Mouse (Mus musculus) spleen, adult 18-20 months (tissue): Measurements from ENCODE around the gene Tubgcp3.
"Not testable (repeated sequence)": the region's sequence is repeated elsewhere in the genome, so short reads cannot be mapped to it uniquely, and the experiment has no call there.

Source experiments
- DNase-seq, 2 experiments: peaks; one replicate each; pipeline ENCODE4 v3.0.0; 2022; ENCODE audit warnings: mixed read lengths in 2 of 2

Gene Tubgcp3

GRCm38 (mm10) chr8:12672056-12672881 is at the start of gene Tubgcp3:
Tubgcp3 (minus strand) TSS chr8:12672248.
- peak; percentile 68 to 87 for DNase-seq

GRCm38 (mm10) chr8:12719091-12719490 is 47.0 kb upstream of the Tubgcp3 start:
- DNase-seq: no peak

- DNase-seq: no peak
Measured at GRCm38 (mm10) chr8:12715861-12716585, 44.0 kb upstream of the Tubgcp3 start.

DNA sequence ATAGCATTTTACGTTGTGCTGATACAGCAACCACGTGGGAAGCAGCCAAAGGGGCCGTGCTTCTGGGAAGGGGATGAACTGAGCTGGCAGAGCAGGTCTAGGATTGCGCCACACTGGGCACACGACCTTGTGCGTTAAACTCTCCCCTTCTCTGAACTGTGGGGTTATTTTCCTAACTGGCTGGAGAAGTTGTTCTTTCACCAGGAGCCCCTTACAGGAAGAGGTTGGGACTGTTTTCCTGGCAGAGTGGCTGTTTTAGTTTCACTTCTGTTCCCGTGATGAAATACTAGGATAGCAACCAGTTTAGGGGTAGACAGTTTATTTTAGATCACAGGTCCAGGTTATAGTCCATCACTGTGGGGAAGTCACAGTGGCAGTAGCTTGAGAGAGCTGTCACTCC is 39.6 kb upstream of the Tubgcp3 start:
- no peak for DNase-seq

DNA sequence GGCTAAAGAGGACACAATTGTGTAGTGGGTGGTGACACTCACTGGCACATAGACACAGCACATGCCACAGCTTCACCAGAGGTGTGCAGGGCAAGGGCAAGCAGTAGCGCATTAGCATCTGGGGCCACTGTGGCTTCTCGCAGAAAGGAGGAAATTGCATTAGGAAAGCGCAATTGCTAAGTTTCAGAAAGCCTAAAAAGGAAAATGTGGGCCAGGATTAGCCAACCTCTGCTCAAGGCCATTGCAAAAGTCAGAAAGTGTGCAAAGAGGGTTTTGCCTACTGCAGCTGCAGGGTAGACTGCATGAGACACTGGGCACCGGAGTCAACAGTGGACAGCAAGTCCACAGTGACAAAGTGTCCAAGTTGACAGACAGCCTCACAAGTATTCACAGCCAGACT is 31.5 kb upstream of the Tubgcp3 start:
- no peak for DNase-seq

GRCm38 (mm10) chr8:12702290-12702689 is 30.2 kb upstream of the Tubgcp3 start:
- no peak for DNase-seq

- DNase-seq: no peak
Measured at GRCm38 (mm10) chr8:12698660-12699277, 26.7 kb upstream of the Tubgcp3 start.

DNA sequence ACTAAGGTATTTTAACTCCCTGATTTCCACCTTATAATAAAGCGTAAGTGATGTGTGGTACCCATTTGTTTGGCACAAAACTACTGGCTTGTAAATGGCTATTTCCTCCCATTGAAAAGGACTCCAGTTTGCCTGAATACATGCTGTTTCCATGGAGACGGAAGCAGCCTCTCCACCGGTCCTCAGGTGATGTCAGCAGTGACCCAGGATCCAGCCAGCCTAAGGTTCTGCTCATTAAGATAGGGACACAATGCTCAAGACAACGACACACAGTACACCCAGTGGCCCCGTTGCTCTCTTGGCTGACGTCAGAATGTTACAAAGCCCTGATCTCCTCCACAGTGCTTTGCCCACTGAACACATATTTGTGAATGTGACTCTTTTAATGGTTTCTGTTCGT is 16.8 kb upstream of the Tubgcp3 start:
- DNase-seq: no peak

DNA sequence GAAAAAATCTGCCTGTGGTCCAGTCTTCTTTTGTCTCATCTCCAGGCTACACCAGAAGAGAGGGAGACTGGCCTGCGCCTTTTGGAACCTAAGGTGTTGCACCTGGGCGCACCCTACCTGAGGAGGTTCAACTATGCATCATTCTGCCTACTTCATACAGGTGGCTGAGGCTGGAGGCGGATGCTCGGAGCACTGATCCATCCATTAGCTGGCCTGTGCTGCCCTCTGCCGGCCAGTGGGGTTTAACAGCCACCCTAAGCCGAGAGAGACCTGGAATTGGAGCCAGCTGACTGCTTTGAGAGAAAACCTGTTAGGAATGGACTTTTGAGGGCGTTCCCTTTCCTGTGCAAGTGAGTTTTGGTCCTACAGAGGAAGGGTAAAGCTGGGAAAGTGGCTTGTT is 5.5 kb upstream of the Tubgcp3 start:
- peak; percentile 57 to 84 for DNase-seq

GRCm38 (mm10) chr8:12671473-12672055 is 484 bp downstream of the Tubgcp3 start:
- no peak for DNase-seq

DNA sequence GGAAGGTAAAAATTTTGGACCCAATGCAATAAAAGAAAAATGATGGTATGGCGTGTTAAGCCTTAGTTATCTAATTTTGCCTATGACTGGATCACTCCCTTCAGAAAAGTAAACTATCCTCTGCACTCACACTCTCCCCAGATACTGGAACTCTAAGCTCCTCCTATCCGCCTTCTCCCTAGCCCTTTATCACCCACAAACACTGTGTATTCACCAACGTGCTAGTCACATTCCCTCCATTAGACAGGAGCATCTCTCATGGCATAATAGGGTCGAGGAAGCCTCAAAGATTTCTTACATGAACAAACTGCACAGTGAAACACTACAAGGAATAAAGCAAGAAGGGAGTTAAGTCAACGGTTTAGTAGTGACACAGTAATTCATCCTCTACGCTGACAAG is 1.1 kb downstream of the Tubgcp3 start:
- no peak for DNase-seq

DNA sequence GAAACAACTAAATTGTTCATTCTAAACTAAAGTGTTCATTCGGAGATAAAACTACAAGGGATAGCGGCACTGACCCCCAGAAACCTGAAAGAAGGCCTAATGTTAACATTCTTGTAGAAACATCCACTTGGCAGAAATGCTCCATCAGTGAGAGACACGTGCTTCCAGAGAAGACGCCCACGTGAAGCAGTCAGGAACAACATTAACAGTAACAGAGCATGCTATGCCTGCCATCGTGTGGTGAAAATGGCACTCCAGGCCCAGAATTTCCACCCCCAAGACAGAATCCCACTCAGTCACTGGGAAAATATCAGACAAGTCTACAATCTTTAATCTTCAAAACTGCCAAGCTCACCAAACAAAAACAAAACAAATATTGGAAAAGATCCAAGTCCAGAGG is 3.2 kb downstream of the Tubgcp3 start:
- DNase-seq: no peak

DNA sequence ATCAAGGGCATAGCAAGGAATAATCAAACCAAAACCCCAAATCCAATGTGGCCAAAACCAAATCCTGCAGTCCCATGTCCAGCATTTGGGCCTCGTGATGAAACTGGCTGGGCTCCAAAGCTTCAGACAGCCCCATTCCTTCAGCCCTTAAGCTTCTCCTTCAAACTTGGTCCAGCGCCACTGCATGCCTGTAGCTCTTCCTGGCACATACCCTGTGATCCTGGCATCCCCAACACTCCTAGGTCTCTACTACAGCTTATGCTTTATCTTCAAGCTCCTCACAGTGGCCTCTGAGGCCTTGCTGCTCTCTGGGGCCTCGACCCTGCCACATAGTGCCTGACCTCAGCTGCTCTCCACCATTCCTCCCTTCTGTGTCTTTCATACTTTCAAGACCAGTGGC is 5.5 kb downstream of the Tubgcp3 start:
- not testable (repeated sequence) for DNase-seq

- DNase-seq: no peak
Measured at GRCm38 (mm10) chr8:12663105-12663456, 9.0 kb downstream of the Tubgcp3 start.

DNA sequence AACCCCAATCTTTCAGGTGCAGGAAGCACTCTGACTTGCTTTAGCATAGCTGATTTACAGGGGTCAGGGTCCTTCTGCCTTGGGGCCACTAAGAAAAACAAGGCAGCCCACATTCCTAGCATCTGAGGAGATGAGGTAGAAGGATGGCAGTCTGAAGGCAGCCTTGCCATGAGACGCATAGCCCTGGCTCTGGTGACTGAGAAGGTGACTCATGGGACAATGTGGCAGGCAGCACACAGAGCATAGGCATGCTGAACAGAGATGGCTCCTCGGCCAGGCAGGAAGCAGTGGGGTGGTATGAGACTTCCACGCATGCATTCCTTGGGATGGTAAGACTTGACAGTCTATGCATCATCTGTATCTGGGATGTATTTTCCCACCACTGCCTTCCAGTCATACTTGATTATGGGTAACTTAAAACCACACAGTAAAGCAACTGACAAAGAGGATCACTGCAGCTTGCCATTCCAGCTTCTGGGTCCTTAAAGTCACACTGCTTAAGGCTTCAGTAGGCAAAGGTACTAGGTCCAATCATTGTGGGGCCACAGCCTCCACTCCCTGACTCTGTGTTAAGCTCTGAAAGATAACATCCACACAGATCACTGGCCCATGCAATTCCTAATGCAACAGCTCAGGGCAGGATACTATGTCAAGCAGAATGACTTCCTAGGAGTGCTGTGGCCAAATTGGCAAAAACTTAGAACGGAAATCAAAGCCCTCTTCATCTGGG is 9.5 kb downstream of the Tubgcp3 start:
- DNase-seq: no peak

DNA sequence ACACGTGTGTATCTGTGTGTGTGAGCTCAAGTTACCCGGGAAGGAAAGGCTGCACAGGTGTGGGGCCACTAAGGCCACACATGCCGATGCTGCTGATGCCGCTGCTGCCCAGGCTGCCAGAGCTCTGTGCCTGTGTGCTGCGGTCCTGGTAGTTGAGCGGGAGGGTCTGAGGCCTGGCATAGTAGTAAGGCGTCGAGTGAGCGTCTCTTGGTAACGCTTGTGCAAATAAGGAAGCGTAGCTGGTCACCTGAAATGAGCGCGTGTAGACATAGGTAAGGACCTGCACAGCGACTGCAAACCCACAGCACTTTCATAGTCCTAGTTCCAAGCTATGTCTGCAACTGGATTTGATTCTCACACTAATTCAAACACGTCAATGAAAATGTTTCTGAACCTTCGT is 14.6 kb downstream of the Tubgcp3 start:
- DNase-seq: no peak

- DNase-seq: no peak
Measured at GRCm38 (mm10) chr8:12651246-12651645, 20.8 kb downstream of the Tubgcp3 start.

DNA sequence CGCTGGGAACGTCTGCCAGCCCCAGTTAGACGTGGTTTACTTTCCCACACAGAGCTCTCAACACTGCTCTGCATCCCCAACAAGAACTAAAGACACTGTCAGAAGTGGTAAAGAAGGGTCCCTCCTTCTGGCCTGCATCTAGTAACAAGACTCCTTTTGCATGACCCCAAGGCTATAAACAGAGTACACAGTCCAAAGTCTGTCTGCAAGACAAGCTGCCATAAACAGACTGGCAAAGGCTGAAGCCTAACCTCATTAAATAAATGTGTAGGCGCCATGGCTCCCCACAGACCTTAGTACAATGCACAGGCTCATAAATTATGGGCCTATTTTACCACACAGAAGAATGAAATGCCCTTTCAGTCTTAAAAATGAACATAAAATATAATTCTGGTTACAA is 21.6 kb downstream of the Tubgcp3 start:
- no peak for DNase-seq

DNA sequence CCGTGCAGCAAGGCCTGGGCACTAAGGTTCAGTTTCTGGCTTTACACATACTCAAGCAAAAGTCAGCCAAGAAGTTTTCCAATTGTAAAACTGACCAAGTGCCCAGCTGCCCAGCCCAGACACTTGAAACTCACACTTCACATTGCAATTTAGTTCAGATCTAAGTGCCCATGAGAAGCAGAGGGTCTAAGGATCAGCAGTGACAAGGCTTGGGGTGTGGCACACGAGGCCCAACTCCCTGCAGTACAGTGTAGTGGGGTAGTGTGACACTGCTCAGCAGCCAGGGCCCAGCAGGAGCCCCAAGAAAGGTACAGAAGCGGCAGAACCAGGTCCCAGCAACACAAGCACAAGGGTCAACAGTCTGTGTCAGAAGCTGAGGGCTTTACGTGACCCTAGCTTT is 23.1 kb downstream of the Tubgcp3 start:
- no peak for DNase-seq

DNA sequence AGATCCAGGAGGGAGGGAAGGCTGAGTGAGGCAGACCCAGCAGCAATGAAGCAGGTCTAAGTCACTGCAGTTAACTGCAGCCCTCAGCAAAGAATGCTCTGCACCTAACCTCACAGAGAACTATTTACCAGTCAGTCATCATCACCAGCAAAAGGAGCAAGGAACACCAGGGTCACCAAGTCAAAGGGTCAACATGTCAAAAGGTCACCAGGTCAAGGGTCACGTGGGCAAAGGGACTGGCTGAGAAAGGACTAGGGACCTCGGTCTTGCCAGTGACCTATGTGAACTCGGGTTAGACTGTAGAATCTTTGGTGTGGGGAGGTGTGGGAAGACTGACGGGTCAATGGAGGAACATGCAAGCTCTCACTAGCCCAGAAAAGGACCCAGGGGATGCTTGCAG is 25.5 kb downstream of the Tubgcp3 start:
- DNase-seq: no peak

GRCm38 (mm10) chr8:12644894-12645293 is 27.2 kb downstream of the Tubgcp3 start:
- DNase-seq: no peak

DNA sequence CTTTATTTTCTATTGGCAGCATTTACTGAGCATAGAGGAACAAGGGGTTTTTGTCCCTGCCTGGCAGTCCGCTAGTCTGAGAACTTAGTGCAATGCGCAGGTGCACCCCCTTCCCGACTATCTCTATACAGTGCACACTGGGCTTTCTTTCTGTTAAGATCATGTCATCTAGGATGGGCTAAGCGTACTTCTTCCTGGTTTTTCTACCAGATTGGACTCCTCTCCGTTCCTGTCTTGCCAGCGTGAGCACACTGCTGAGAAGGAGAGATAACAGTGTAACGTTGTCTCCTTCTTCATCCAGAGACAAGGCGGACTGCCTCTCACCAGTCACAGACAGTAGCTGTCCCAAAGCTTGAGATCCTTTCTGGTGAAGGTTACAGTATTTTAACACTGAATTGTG is 27.7 kb downstream of the Tubgcp3 start:
- DNase-seq: no peak

GRCm38 (mm10) chr8:12641527-12641926 is 30.5 kb downstream of the Tubgcp3 start:
- DNase-seq: no peak
